Mouse (Mus musculus) hindbrain, embryonic 15.5 days (tissue): ENCODE measurements at regions not wholly inside any gene's neighbourhood (a gene's known extent, or its start where the extent isn't known, plus 50 kb on each side); places are given as distances from the start of the nearest gene placed in this dataset.

Experiments
- ATAC-seq: fragments of 200-750 bp; cut with Nextera tagmentation; 2 replicates; pipeline ENCODE4 v1.8.0; 2017; ENCODE audit warnings: low read depth, moderate number of reproducible peaks, moderate TSS enrichment; ENCODE audit not compliant: low FRiP score
- H3K27ac ChIP-seq: fragments of 300-500 bp; sonication (generic); replicated peaks from 2 replicates; pipeline ENCODE4 v1.5.1; 2015; ENCODE audit warnings: mild to moderate bottlenecking, inconsistent platforms
- H3K27me3 ChIP-seq: fragments of 300-500 bp; sonication (generic); 2 replicates; pipeline ENCODE4 v1.6.1; 2015; ENCODE audit warnings: control low read depth, inconsistent platforms
- H3K36me3 ChIP-seq: fragments of 300-500 bp; sonication (generic); 2 replicates; pipeline ENCODE4 v1.6.1; 2015; ENCODE audit warnings: control low read depth, inconsistent platforms
- H3K4me1 ChIP-seq: fragments of 300-500 bp; sonication (generic); replicated peaks from 2 replicates; pipeline ENCODE4 v1.6.1; 2015; ENCODE audit warnings: control low read depth, inconsistent platforms
- H3K4me2 ChIP-seq: fragments of 300-500 bp; sonication (generic); 2 replicates; pipeline ENCODE4 v1.6.1; 2015; ENCODE audit warnings: moderate library complexity, mild to moderate bottlenecking, inconsistent platforms
- H3K4me3 ChIP-seq: fragments of 300-500 bp; sonication (generic); 2 replicates; pipeline ENCODE4 v1.5.1; 2015; ENCODE audit warnings: mild to moderate bottlenecking, inconsistent platforms
- H3K9ac ChIP-seq: fragments of 300-500 bp; sonication (generic); 2 replicates; pipeline ENCODE4 v1.6.1; 2015; ENCODE audit warnings: inconsistent platforms
- H3K9me3 ChIP-seq: fragments of 300-500 bp; sonication (generic); 2 replicates; pipeline ENCODE4 v1.6.1; 2016; ENCODE audit warnings: control low read depth, inconsistent platforms
- WGBS: fragments of 180-500 bp; shearing (Covaris S2); methylation state at CpG from one replicate; pipeline ENCODE4 v1.1.7; 2015; 5-methylcytosine and 5-hydroxymethylcytosine counted together

GRCm38 (mm10) chr10:92367126-92367525, 355.1 kb downstream of the Nedd1 start:
- Histone ChIP-seq H3K27ac (no peak overlapping the region), H3K4me3 (no peak overlapping the region), H3K9me3 (no peaks in the 10 kb centered on the region), H3K9ac (no peak overlapping the region), H3K4me2 (no peak overlapping the region), H3K36me3 (no peaks in the 10 kb centered on the region), H3K4me1 (no peaks in the 10 kb centered on the region), H3K27me3 (no peaks in the 10 kb centered on the region)
- WGBS, result 78% methylated on average over 8 of the region's 8 CpGs
- no peak for ATAC-seq

- no peak for ATAC-seq
- Histone ChIP-seq H3K4me3 (no peak overlapping the region), H3K27me3 (no peaks in the 10 kb centered on the region), H3K36me3 (no peaks in the 10 kb centered on the region), H3K9ac (no peak overlapping the region), H3K4me1 (no peaks in the 10 kb centered on the region), H3K27ac (no peak overlapping the region), H3K9me3 (no peaks in the 10 kb centered on the region), H3K4me2 (no peak overlapping the region)
- WGBS, result 36% methylated on average over 3 of the region's 3 CpGs
Observed at GRCm38 (mm10) chr10:92356738-92357137, 365.5 kb downstream of the Nedd1 start.

- Histone ChIP-seq H3K4me1 (0 out of 2 replicates have a peak, but pooled peaks cover 2% of the 10 kb centered on the region), H3K9me3 (no peaks in the 10 kb centered on the region), H3K4me3 (no peak overlapping the region), H3K4me2 (no peak overlapping the region), H3K27ac (no peak overlapping the region), H3K9ac (no peak overlapping the region), H3K36me3 (no peaks in the 10 kb centered on the region), H3K27me3 (no peaks in the 10 kb centered on the region)
- 64% methylated on average over 7 of the region's 7 CpGs for WGBS
- no peak for ATAC-seq
Observed at GRCm38 (mm10) chr10:92349043-92349442, 373.2 kb downstream of the Nedd1 start.

- H3K9me3 ChIP-seq, result no peaks in the 10 kb centered on the region
- H3K9ac ChIP-seq, result no peak overlapping the region
- no peak overlapping the region for H3K4me3 ChIP-seq
- H3K4me2 ChIP-seq, result no peak overlapping the region
- 44% methylated on average over 10 of the region's 10 CpGs for WGBS
- H3K27me3 ChIP-seq, result no peaks in the 10 kb centered on the region
- H3K27ac ChIP-seq, result no peak overlapping the region
- H3K36me3 ChIP-seq, result no peaks in the 10 kb centered on the region
- 0 out of 2 replicates have a peak, but pooled peaks cover 2% of the 10 kb centered on the region for H3K4me1 ChIP-seq
- ATAC-seq, result no peak
Observed at GRCm38 (mm10) chr10:92347960-92348675, 374.1 kb downstream of the Nedd1 start.

GRCm38 (mm10) chr10:92339671-92340070, 382.5 kb downstream of the Nedd1 start:
- Histone ChIP-seq H3K36me3 (no peaks in the 10 kb centered on the region), H3K4me1 (no peaks in the 10 kb centered on the region), H3K9ac (no peak overlapping the region), H3K4me3 (no peak overlapping the region), H3K27me3 (no peaks in the 10 kb centered on the region), H3K27ac (no peak overlapping the region), H3K4me2 (no peak overlapping the region), H3K9me3 (no peaks in the 10 kb centered on the region)
- 93% methylated on average over 2 of the region's 2 CpGs for WGBS
- no peak for ATAC-seq

- Histone ChIP-seq H3K4me2 (no peak overlapping the region), H3K27ac (no peak overlapping the region), H3K4me1 (peaks cover 17% of the 10 kb centered on the region), H3K27me3 (no peaks in the 10 kb centered on the region), H3K36me3 (no peaks in the 10 kb centered on the region), H3K4me3 (no peak overlapping the region), H3K9ac (no peak overlapping the region), H3K9me3 (no peaks in the 10 kb centered on the region)
- ATAC-seq, result no peak
- WGBS, result 75% methylated on average over 2 of the region's 2 CpGs
Observed at GRCm38 (mm10) chr10:92336949-92337348, 385.3 kb downstream of the Nedd1 start.

GRCm38 (mm10) chr10:92336138-92336537, 386.1 kb downstream of the Nedd1 start:
- Histone ChIP-seq H3K4me2 (no peak overlapping the region), H3K9me3 (no peaks in the 10 kb centered on the region), H3K27ac (no peak overlapping the region), H3K9ac (no peak overlapping the region), H3K4me3 (no peak overlapping the region), H3K36me3 (no peaks in the 10 kb centered on the region), H3K27me3 (no peaks in the 10 kb centered on the region), H3K4me1 (peaks cover 17% of the 10 kb centered on the region)
- 0 out of 2 replicates have a peak, but pooled peaks have one; percentile 27 for ATAC-seq
- 36% methylated on average over 5 of the region's 5 CpGs for WGBS

GRCm38 (mm10) chr10:92335141-92335540, 387.1 kb downstream of the Nedd1 start:
- H3K4me3 ChIP-seq, result no peak overlapping the region
- H3K4me2 ChIP-seq, result no peak overlapping the region
- WGBS, result 85% methylated on average over 5 of the region's 5 CpGs
- no peaks in the 10 kb centered on the region for H3K27me3 ChIP-seq
- H3K36me3 ChIP-seq, result no peaks in the 10 kb centered on the region
- no peak for ATAC-seq
- no peak overlapping the region for H3K27ac ChIP-seq
- no peak overlapping the region for H3K9ac ChIP-seq
- peaks cover 17% of the 10 kb centered on the region for H3K4me1 ChIP-seq
- no peaks in the 10 kb centered on the region for H3K9me3 ChIP-seq

GRCm38 (mm10) chr10:92333869-92334268, 388.4 kb downstream of the Nedd1 start:
- H3K9ac ChIP-seq, result no peak overlapping the region
- no peak for ATAC-seq
- H3K4me3 ChIP-seq, result no peak overlapping the region
- no peaks in the 10 kb centered on the region for H3K27me3 ChIP-seq
- no peak overlapping the region for H3K4me2 ChIP-seq
- no peaks in the 10 kb centered on the region for H3K9me3 ChIP-seq
- H3K27ac ChIP-seq, result peak overlapping the region; percentile 16; the same call in 1 of the 2 replicates
- H3K36me3 ChIP-seq, result no peaks in the 10 kb centered on the region
- H3K4me1 ChIP-seq, result peaks cover 17% of the 10 kb centered on the region
- WGBS, result 27% methylated on average over 6 of the region's 6 CpGs

GRCm38 (mm10) chr10:92333042-92333774, 389.0 kb downstream of the Nedd1 start:
- Histone ChIP-seq H3K4me3 (no peak overlapping the region), H3K4me1 (peaks cover 17% of the 10 kb centered on the region), H3K9me3 (no peaks in the 10 kb centered on the region), H3K9ac (no peak overlapping the region), H3K27me3 (no peaks in the 10 kb centered on the region), H3K36me3 (no peaks in the 10 kb centered on the region), H3K27ac (peak overlapping the region; percentile 16; the same call in 1 of the 2 replicates), H3K4me2 (no peak overlapping the region)
- ATAC-seq, result peak; percentile 91
- WGBS, result 20% methylated on average over 3 of the region's 3 CpGs

GRCm38 (mm10) chr10:92330150-92330549, 392.1 kb downstream of the Nedd1 start:
- H3K4me2 ChIP-seq, result no peak overlapping the region
- peaks cover 17% of the 10 kb centered on the region for H3K4me1 ChIP-seq
- WGBS, result 64% methylated on average over 10 of the region's 10 CpGs
- no peak overlapping the region for H3K9ac ChIP-seq
- no peak overlapping the region for H3K4me3 ChIP-seq
- no peaks in the 10 kb centered on the region for H3K9me3 ChIP-seq
- no peaks in the 10 kb centered on the region for H3K27me3 ChIP-seq
- no peak for ATAC-seq
- no peak overlapping the region for H3K27ac ChIP-seq
- H3K36me3 ChIP-seq, result no peaks in the 10 kb centered on the region

- H3K9ac ChIP-seq, result no peak overlapping the region
- 86% methylated on average over 1 of the region's 1 CpGs for WGBS
- H3K4me2 ChIP-seq, result no peak overlapping the region
- no peaks in the 10 kb centered on the region for H3K9me3 ChIP-seq
- H3K4me1 ChIP-seq, result peaks cover 17% of the 10 kb centered on the region
- no peaks in the 10 kb centered on the region for H3K36me3 ChIP-seq
- no peaks in the 10 kb centered on the region for H3K27me3 ChIP-seq
- H3K4me3 ChIP-seq, result no peak overlapping the region
- no peak for ATAC-seq
- H3K27ac ChIP-seq, result no peak overlapping the region
Observed at GRCm38 (mm10) chr10:92329661-92330060, 392.6 kb downstream of the Nedd1 start.
